ENCODE assay signal across 21 mouse cellular contexts in the genomic region with DNA sequence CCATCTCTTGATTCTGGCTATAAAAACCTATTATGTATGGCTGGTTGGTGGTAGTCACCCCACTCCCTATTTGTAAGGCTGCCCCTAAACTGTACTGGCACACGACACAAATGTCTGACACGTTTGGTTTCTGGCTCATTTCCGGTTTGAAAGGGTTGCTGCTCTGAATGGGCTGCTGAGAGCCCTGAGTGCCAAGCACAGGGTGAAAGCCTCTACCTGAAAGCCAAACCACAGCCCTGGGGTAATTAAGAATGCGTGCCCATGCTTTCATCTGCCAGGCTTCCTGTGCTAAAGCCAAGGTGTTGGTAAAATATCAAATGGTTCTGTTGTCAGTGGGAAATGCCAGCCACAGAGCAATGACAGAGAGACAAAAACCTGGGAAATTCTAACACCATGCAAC. TPM values are rescaled to one million over a fixed set of nuclear protein-coding genes. Genes with fewer than 3 reads are reported as not detected.
DNase-seq lines count a peak whose midpoint lies in the region; ATAC-seq lines count a peak whose summit lies in the region.
"Had no signal": no experiment of that assay in that cellular context is flagged by ENCODE, and none has a peak within 500 bp of the region (broad histone marks: within the 10 kb centered on the region; RNA-seq: fewer than 3 reads in every experiment).

No protein-coding gene starts in this region.

- H3K4me1 ChIP-seq in forebrain, embryonic 15.5 days, result peaks cover 15% of the 10 kb centered on the region
- H3K4me1 ChIP-seq in forebrain, embryonic 12.5 days, result peaks cover 13% of the 10 kb centered on the region; the same call in 1 of the 2 replicates
- peaks cover 5% of the 10 kb centered on the region; the same call in 1 of the 2 replicates for H3K4me1 ChIP-seq in kidney, embryonic 14.5 days (ENCODE audit: control insufficient read depth, insufficient read depth, low read length)
- H3K4me1 ChIP-seq in neural tube, embryonic 14.5 days (ENCODE audit: control insufficient read depth, insufficient read depth, low read length), result peaks cover 5% of the 10 kb centered on the region; the same call in 1 of the 2 replicates
- peaks cover 14% of the 10 kb centered on the region for H3K4me1 ChIP-seq in neural tube, embryonic 15.5 days
- H3K4me1 ChIP-seq: embryonic facial prominence, embryonic 15.5 days; liver, embryonic 15.5 days had no signal

- WGBS in forebrain, embryonic 15.5 days, result 18% methylated on average over 4 of the region's 4 CpGs
- WGBS in forebrain, embryonic 12.5 days, result 41% methylated on average over 4 of the region's 4 CpGs
- WGBS in kidney, embryonic 14.5 days, result 69% methylated on average over 4 of the region's 4 CpGs
- WGBS in neural tube, embryonic 14.5 days, result 62% methylated on average over 4 of the region's 4 CpGs
- WGBS in neural tube, embryonic 15.5 days, result 65% methylated on average over 4 of the region's 4 CpGs

- no peak overlapping the region for H3K4me3 ChIP-seq in forebrain, embryonic 15.5 days
- no peak overlapping the region for H3K4me3 ChIP-seq in forebrain, embryonic 12.5 days (replicated peaks)
- H3K4me3 ChIP-seq in kidney, embryonic 14.5 days (ENCODE audit: low read length), result no peak overlapping the region
- no peak overlapping the region for H3K4me3 ChIP-seq in neural tube, embryonic 14.5 days (ENCODE audit: low read depth, low read length)
- no peak overlapping the region for H3K4me3 ChIP-seq in neural tube, embryonic 15.5 days (replicated peaks)
- H3K4me3 ChIP-seq: embryonic facial prominence, embryonic 15.5 days; gastrocnemius, adult 2 months; heart, embryonic 12.5 days; left cerebral cortex, adult 2 months; liver, embryonic 15.5 days had no signal

- H3K27ac ChIP-seq in forebrain, embryonic 15.5 days (replicated peaks), result no peak overlapping the region
- no peak overlapping the region for H3K27ac ChIP-seq in forebrain, embryonic 12.5 days
- H3K27ac ChIP-seq in kidney, embryonic 14.5 days (ENCODE audit: low read depth, low read length), result no peak overlapping the region
- 0 out of 2 replicates have a peak overlapping the region, but pooled peaks have one; percentile 18 for H3K27ac ChIP-seq in neural tube, embryonic 14.5 days (ENCODE audit: low read depth, low read length)
- H3K27ac ChIP-seq in neural tube, embryonic 15.5 days (replicated peaks), result peak overlapping the region; percentile 11; the same call in 1 of the 2 replicates
- H3K27ac ChIP-seq: embryonic facial prominence, embryonic 15.5 days; gastrocnemius, adult 2 months; left cerebral cortex, adult 2 months; liver, embryonic 15.5 days had no signal

- no peaks in the 10 kb centered on the region for H3K9me3 ChIP-seq in forebrain, embryonic 15.5 days
- no peaks in the 10 kb centered on the region for H3K9me3 ChIP-seq in forebrain, embryonic 12.5 days
- H3K9me3 ChIP-seq in kidney, embryonic 14.5 days (ENCODE audit: control insufficient read depth, low read length), result no peaks in the 10 kb centered on the region
- H3K9me3 ChIP-seq in neural tube, embryonic 14.5 days (ENCODE audit: control insufficient read depth, low read length), result no peaks in the 10 kb centered on the region
- H3K9me3 ChIP-seq in neural tube, embryonic 15.5 days (replicated peaks), result no peaks in the 10 kb centered on the region
- H3K9me3 ChIP-seq: embryonic facial prominence, embryonic 15.5 days; heart, embryonic 12.5 days; liver, embryonic 15.5 days had no signal

- no peak overlapping the region for H3K4me2 ChIP-seq in forebrain, embryonic 15.5 days (replicated peaks)
- no peak overlapping the region for H3K4me2 ChIP-seq in forebrain, embryonic 12.5 days
- H3K4me2 ChIP-seq in kidney, embryonic 14.5 days (replicated peaks; ENCODE audit: low read depth, low read length), result no peak overlapping the region
- H3K4me2 ChIP-seq in neural tube, embryonic 14.5 days (ENCODE audit: low read depth, low read length), result no peak overlapping the region
- H3K4me2 ChIP-seq in neural tube, embryonic 15.5 days, result no peak overlapping the region
- H3K4me2 ChIP-seq: embryonic facial prominence, embryonic 15.5 days; heart, embryonic 12.5 days; liver, embryonic 15.5 days had no signal

- H3K36me3 ChIP-seq in forebrain, embryonic 15.5 days, result no peaks in the 10 kb centered on the region
- H3K36me3 ChIP-seq in forebrain, embryonic 12.5 days (replicated peaks), result no peaks in the 10 kb centered on the region
- H3K36me3 ChIP-seq in kidney, embryonic 14.5 days (ENCODE audit: control insufficient read depth, insufficient read depth, low read length), result no peaks in the 10 kb centered on the region
- no peaks in the 10 kb centered on the region for H3K36me3 ChIP-seq in neural tube, embryonic 14.5 days (ENCODE audit: control insufficient read depth, insufficient read depth, low read length)
- no peaks in the 10 kb centered on the region for H3K36me3 ChIP-seq in neural tube, embryonic 15.5 days
- H3K36me3 ChIP-seq: embryonic facial prominence, embryonic 15.5 days; heart, embryonic 12.5 days; liver, embryonic 15.5 days had no signal

- DNase-seq in kidney, postnatal 25 days, result peak; percentile 15 to 43
- no peak for DNase-seq in neural tube, embryonic 10.5 days (ENCODE audit: extremely low spot score, low spot score)
- DNase-seq: adrenal gland, postnatal 36 days; B cell, adult 2 months; cerebellum, adult 8-10 months; embryo, embryonic 11 days; gastrocnemius, adult 2 months; heart, postnatal 36 days; retina, postnatal 1 day; right cerebral cortex, postnatal 4 days had no signal

- H3K9ac ChIP-seq in forebrain, embryonic 15.5 days (replicated peaks), result no peak overlapping the region
- H3K9ac ChIP-seq in forebrain, embryonic 12.5 days, result no peak overlapping the region
- no peak overlapping the region for H3K9ac ChIP-seq in kidney, embryonic 14.5 days (ENCODE audit: low read depth, low read length)
- no peak overlapping the region for H3K9ac ChIP-seq in neural tube, embryonic 14.5 days (replicated peaks; ENCODE audit: low read depth, low read length)
- no peak overlapping the region for H3K9ac ChIP-seq in neural tube, embryonic 15.5 days (replicated peaks)
- H3K9ac ChIP-seq: embryonic facial prominence, embryonic 15.5 days; heart, embryonic 12.5 days; liver, embryonic 15.5 days had no signal

- peak; percentile 89 for ATAC-seq in forebrain, embryonic 15.5 days (replicated peaks)
- ATAC-seq in forebrain, embryonic 12.5 days (ENCODE audit: low FRiP score), result no peak
- ATAC-seq in kidney, embryonic 14.5 days (ENCODE audit: low FRiP score, low TSS enrichment), result no peak
- no peak for ATAC-seq in neural tube, embryonic 14.5 days (ENCODE audit: low read depth)
- ATAC-seq in neural tube, embryonic 15.5 days (ENCODE audit: low FRiP score), result no peak
- ATAC-seq: inflammation-experienced regulatory T-cells, adult 6 months; lung, postnatal 0 days had no signal

- H3K27me3 ChIP-seq in forebrain, embryonic 15.5 days, result no peaks in the 10 kb centered on the region
- H3K27me3 ChIP-seq in forebrain, embryonic 12.5 days, result no peaks in the 10 kb centered on the region
- H3K27me3 ChIP-seq in kidney, embryonic 14.5 days (ENCODE audit: control insufficient read depth, insufficient read depth, low read length), result no peaks in the 10 kb centered on the region
- H3K27me3 ChIP-seq in neural tube, embryonic 14.5 days (ENCODE audit: control insufficient read depth, insufficient read depth, low read length), result no peaks in the 10 kb centered on the region
- no peaks in the 10 kb centered on the region for H3K27me3 ChIP-seq in neural tube, embryonic 15.5 days (replicated peaks)
- H3K27me3 ChIP-seq: embryonic facial prominence, embryonic 15.5 days; heart, embryonic 12.5 days; liver, embryonic 15.5 days had no signal

RNA-seq across cellular contexts. Expression of gene Ccdc141, which starts 22.2 kb away (rescaled TPM):
- polyA plus RNA-seq in forebrain, embryonic 15.5 days (2015; fragmentation: Nextera tagmentation; extraction: Ambion mirVana), result 5.2 and 8.2 TPM in 2 replicates
- 2.6 and 3.6 TPM in 2 replicates for polyA plus RNA-seq in forebrain, embryonic 12.5 days (2016; fragmentation: Nextera tagmentation; extraction: Ambion mirVana)
- polyA plus RNA-seq in kidney, embryonic 14.5 days (2014; fragmentation: Nextera tagmentation; extraction: Ambion mirVana), result 5.6 and 13.6 TPM in 2 replicates
- polyA plus RNA-seq in neural tube, embryonic 14.5 days (2014; fragmentation: Nextera tagmentation; extraction: Ambion mirVana), result 5.7 and 6.9 TPM in 2 replicates
- polyA plus RNA-seq in neural tube, embryonic 15.5 days (2015; fragmentation: Nextera tagmentation; extraction: Ambion mirVana), result 7.1 and 9.6 TPM in 2 replicates

Comparison
In these comparisons a context has a peak if more than half of its experiments do, and no peak if none do; other contexts are left out.
1. H3K27ac ChIP-seq: peak in neural tube, embryonic 14.5 days (single experiment) and neural tube, embryonic 15.5 days (single experiment); none in forebrain, embryonic 15.5 days (single experiment), forebrain, embryonic 12.5 days (single experiment) and kidney, embryonic 14.5 days (single experiment).